Mouse (Mus musculus) neutrophil, adult 65 days (primary cell): ENCODE measurements around the gene Cttn. TPM values are rescaled to one million over a fixed set of nuclear protein-coding genes. Genes with fewer than 3 reads are reported as not detected.

Experiments used
- total RNA-seq: library from RNA; stranded (reverse); gene quantifications from 2 replicates; pipeline ENCODE4 v1.2.4, GENCODE M21; 2023

Cttn gene
- 0.39 and 1.8 TPM in 2 replicates for total RNA-seq

DNA sequence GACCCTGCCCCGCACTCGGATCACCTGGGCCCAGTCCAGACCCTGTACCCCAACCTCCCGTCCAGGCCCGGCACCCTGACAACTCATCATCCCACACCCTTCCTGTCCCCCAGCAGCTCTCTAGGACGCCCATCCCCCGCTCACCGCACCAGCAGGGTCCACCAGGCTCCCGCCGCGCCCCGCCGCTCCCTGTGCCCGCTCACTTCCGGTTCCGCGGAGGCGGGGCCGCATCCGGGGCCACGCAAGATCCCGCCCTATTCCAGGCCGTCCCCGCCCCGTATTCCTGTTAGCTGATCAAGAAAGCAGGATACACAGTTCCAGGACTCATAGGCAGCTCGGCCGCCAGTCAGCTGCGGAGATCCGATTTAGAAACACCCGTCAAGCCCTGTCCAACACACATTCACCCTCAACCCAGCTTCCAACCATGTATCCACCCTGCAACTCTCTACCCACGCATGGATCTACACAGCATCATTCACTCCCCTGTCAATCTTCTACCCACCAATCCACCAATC, at the start of gene Cttn:
Cttn (minus strand) TSS at position 465 of the 515 bp plus-strand sequence.

Other genes starting within 250 kb of the Cttn start
- 31.6 and 46.8 TPM in 2 replicates for gene Ppfia1, start 82.7 kb upstream of the Cttn start, total RNA-seq
- gene Fadd, start 111.5 kb upstream of the Cttn start, total RNA-seq, result 3.2 TPM in 2 replicates